In the genomic region with DNA sequence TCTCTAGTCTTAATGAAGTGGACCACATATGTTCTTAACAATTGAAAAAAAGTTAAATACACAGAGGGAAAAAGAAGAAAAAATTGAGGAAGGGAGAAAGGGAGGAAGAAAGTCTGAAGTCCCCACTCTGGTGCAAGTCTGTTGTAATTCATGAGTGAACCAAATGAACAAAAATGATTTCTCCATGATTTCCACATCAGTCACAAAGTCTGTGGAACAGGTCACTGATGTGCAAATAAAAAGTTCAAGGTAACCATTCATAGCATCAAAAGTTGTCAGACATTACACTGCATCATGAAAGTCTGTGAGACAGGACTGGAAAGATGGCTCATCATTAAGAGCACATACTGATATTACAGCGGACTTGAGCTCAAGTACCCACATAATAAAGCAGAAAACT, we compare ENCODE assay signal across 19 mouse cellular contexts.
A peak's percentile ranks its signal among the peaks of the same experiment; 100 is the strongest.
DNase-seq lines count a peak whose midpoint lies in the region; ATAC-seq and TF ChIP-seq lines count a peak whose summit lies in the region.
"Had no signal": no experiment of that assay in that cellular context is flagged by ENCODE, and none has a peak within 500 bp of the region (broad histone marks: within the 10 kb centered on the region; RNA-seq: fewer than 3 reads in every experiment).

No protein-coding gene starts in this region.

- TF ChIP-seq EP300 in liver, postnatal 0 days (IDR thresholded peaks at IDR 0.05; ENCODE audit: low read depth), result no peak

- H3K27me3 ChIP-seq in liver, adult 2 months (ENCODE audit: control insufficient read depth, insufficient read depth, low read length), result no peaks in the 10 kb centered on the region
- no peaks in the 10 kb centered on the region for H3K27me3 ChIP-seq in liver, embryonic 11.5 days (replicated peaks; ENCODE audit: control insufficient read depth, insufficient read depth, low read length)
- H3K27me3 ChIP-seq in liver, postnatal 0 days (ENCODE audit: insufficient read depth, low read length), result no peaks in the 10 kb centered on the region
- H3K27me3 ChIP-seq in liver, embryonic 12.5 days (replicated peaks), result no peaks in the 10 kb centered on the region
- H3K27me3 ChIP-seq: CH12.LX, Patski had no signal

- no peak overlapping the region for H3K4me2 ChIP-seq in liver, embryonic 11.5 days
- no peak overlapping the region for H3K4me2 ChIP-seq in liver, postnatal 0 days (ENCODE audit: low read depth, low read length)
- H3K4me2 ChIP-seq in liver, embryonic 12.5 days, result no peak overlapping the region

- TF ChIP-seq CTCF in liver, adult 2 months (IDR thresholded peaks at IDR 0.05; ENCODE audit: low read depth, low read length), result no peak
- no peak for TF ChIP-seq CTCF in liver, postnatal 0 days (IDR thresholded peaks at IDR 0.05; ENCODE audit: low read depth)

- TF ChIP-seq POLR2A in liver, adult 2 months (IDR thresholded peaks at IDR 0.05; ENCODE audit: extremely low read depth, insufficient read depth, low read length), result no peak

- WGBS in liver, adult 2 months, result 70% methylated on average over 1 of the region's 1 CpGs
- 90% methylated on average over 1 of the region's 1 CpGs for WGBS in liver, embryonic 11.5 days
- 96% methylated on average over 1 of the region's 1 CpGs for WGBS in liver, postnatal 0 days (ENCODE audit: insufficient replicate concordance)
- WGBS in liver, embryonic 12.5 days (ENCODE audit: insufficient replicate concordance), result 68% methylated on average over 1 of the region's 1 CpGs

- H3K9ac ChIP-seq in liver, adult 2 months (ENCODE audit: low read depth, low read length), result no peak overlapping the region
- no peak overlapping the region for H3K9ac ChIP-seq in liver, embryonic 11.5 days (ENCODE audit: low read depth, low read length)
- no peak overlapping the region for H3K9ac ChIP-seq in liver, postnatal 0 days (replicated peaks)
- H3K9ac ChIP-seq in liver, embryonic 12.5 days, result no peak overlapping the region

- H3K36me3 ChIP-seq in liver, adult 2 months (ENCODE audit: control insufficient read depth, insufficient read depth, low read length), result no peaks in the 10 kb centered on the region
- no peaks in the 10 kb centered on the region for H3K36me3 ChIP-seq in liver, embryonic 11.5 days (ENCODE audit: control insufficient read depth, insufficient read depth, low read length)
- H3K36me3 ChIP-seq in liver, postnatal 0 days (replicated peaks; ENCODE audit: insufficient read depth, low read length), result no peaks in the 10 kb centered on the region
- no peaks in the 10 kb centered on the region for H3K36me3 ChIP-seq in liver, embryonic 12.5 days
- H3K36me3 ChIP-seq: G1E had no signal

- no peaks in the 10 kb centered on the region for H3K9me3 ChIP-seq in liver, embryonic 11.5 days (ENCODE audit: control insufficient read depth, low read length)
- no peaks in the 10 kb centered on the region for H3K9me3 ChIP-seq in liver, postnatal 0 days (ENCODE audit: low read length)
- H3K9me3 ChIP-seq in liver, embryonic 12.5 days (replicated peaks), result no peaks in the 10 kb centered on the region
- H3K9me3 ChIP-seq: G1E had no signal

- H3K79me2 ChIP-seq in liver, adult 2 months (ENCODE audit: control insufficient read depth, insufficient read depth, low read length), result no peaks in the 10 kb centered on the region

- H3K27ac ChIP-seq in liver, adult 2 months (replicated peaks; ENCODE audit: insufficient read depth, low read depth, low read length), result peak overlapping the region; percentile 78; the same call in 1 of the 2 replicates
- no peak overlapping the region for H3K27ac ChIP-seq in liver, embryonic 11.5 days (ENCODE audit: low read depth, low read length)
- H3K27ac ChIP-seq in liver, postnatal 0 days (ENCODE audit: low read depth), result no peak overlapping the region
- H3K27ac ChIP-seq in liver, embryonic 12.5 days, result no peak overlapping the region

- peak; percentile 94 for DNase-seq in liver, adult 2 months (ENCODE audit: extremely low read depth, low read depth, low spot score)
- no peak for DNase-seq in liver, embryonic 11.5 days (ENCODE audit: low spot score)
- no peak for DNase-seq in liver, postnatal 0 days
- DNase-seq: adrenal gland, adult 2 months; adrenal gland, adult 8-10 months; adrenal gland, postnatal 10 days; adrenal gland, postnatal 14 days; adrenal gland, postnatal 25 days; adrenal gland, postnatal 36 days; B cell, adult 2 months; cerebellum, adult 11 months; cerebellum, adult 11-12 months; cerebellum, adult 18-20 months had no signal

- no peak for ATAC-seq in liver, embryonic 11.5 days (replicated peaks; ENCODE audit: low FRiP score)
- ATAC-seq in liver, postnatal 0 days, result 0 out of 2 replicates have a peak, but pooled peaks have one; percentile 25
- no peak for ATAC-seq in liver, embryonic 12.5 days
- ATAC-seq: activated CD4-positive, CD25-positive, alpha-beta regulatory T cell, adult 4 months; CD4-positive, CD25-positive, alpha-beta regulatory T cell, adult 4 months; Patski had no signal

- H3K4me1 ChIP-seq in liver, adult 2 months (ENCODE audit: control insufficient read depth, insufficient read depth, low read length), result no peaks in the 10 kb centered on the region; the same call in 1 of the 2 replicates
- no peaks in the 10 kb centered on the region for H3K4me1 ChIP-seq in liver, embryonic 11.5 days (replicated peaks; ENCODE audit: control insufficient read depth, insufficient read depth, low read length)
- H3K4me1 ChIP-seq in liver, postnatal 0 days (ENCODE audit: insufficient read depth), result no peaks in the 10 kb centered on the region
- no peaks in the 10 kb centered on the region for H3K4me1 ChIP-seq in liver, embryonic 12.5 days

- no peak overlapping the region for H3K4me3 ChIP-seq in liver, adult 2 months (ENCODE audit: insufficient read depth, low read depth, low read length)
- no peak overlapping the region for H3K4me3 ChIP-seq in liver, embryonic 11.5 days (ENCODE audit: low read depth, low read length)
- H3K4me3 ChIP-seq in liver, postnatal 0 days (ENCODE audit: low read depth, low read length), result no peak overlapping the region
- H3K4me3 ChIP-seq in liver, embryonic 12.5 days, result no peak overlapping the region
